In the genomic region with DNA sequence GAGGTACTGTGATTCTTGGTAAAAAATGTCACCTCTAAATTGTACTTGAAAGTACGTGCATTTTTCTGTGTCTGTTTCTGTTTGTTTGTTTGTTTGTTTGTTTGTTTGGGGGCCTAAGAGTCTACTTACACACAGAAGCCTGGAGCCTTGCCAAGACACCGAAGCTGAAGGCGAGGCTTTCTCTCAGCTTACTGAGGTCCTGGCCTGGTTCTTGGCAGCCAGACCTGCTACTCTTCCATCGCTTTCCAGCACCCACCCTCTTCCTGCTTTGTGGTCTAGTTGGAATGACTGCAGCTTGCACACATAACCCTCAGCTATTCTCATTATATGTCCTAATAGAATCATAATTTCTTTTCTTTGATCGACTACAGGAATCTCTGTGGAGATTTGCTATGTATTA, we compare ENCODE assay signal across 11 mouse cellular contexts.
DNase-seq lines count a peak whose midpoint lies in the region; ATAC-seq lines count a peak whose summit lies in the region.
"Had no signal": no experiment of that assay in that cellular context is flagged by ENCODE, and none has a peak within 500 bp of the region (broad histone marks: within the 10 kb centered on the region; RNA-seq: fewer than 3 reads in every experiment).

No protein-coding gene starts in this region.

- no peak for ATAC-seq in erythroblast, adult 5-6 weeks (replicated peaks; ENCODE audit: low FRiP score, poor library complexity, severe bottlenecking)
- ATAC-seq: midbrain, embryonic 16.5 days had no signal

- DNase-seq in gastrocnemius, adult 18-20 months (ENCODE audit: low spot score) = peak; percentile 15
- DNase-seq in gastrocnemius, adult 8-10 months (ENCODE audit: low spot score in 2 of 2) = no peak
- DNase-seq in layer of hippocampus, postnatal 10 days (ENCODE audit: low spot score in 2 of 2) = peak; percentile 22 to 34
- DNase-seq in layer of hippocampus, adult 18-20 months (ENCODE audit: low spot score in 2 of 2) = no peak
- peak; percentile 79 for DNase-seq in Muller cell, postnatal 12 days (ENCODE audit: inconsistent ontology term)
- DNase-seq in kidney, postnatal 25 days = peak; percentile 60 to 63
- DNase-seq in yolk sac, embryonic 10.5 days (ENCODE audit: low spot score) = no peak
- DNase-seq: adrenal gland, adult 2 months; thymus, adult 2 months had no signal

Comparison
In these comparisons a context has a peak if more than half of its experiments do, and no peak if none do; other contexts are left out.
1. DNase-seq: peak in gastrocnemius, adult 18-20 months (single experiment), layer of hippocampus, postnatal 10 days (2 of 2), Muller cell, postnatal 12 days (single experiment) and kidney, postnatal 25 days (2 of 2); none in gastrocnemius, adult 8-10 months (0 of 2), layer of hippocampus, adult 18-20 months (0 of 2) and yolk sac, embryonic 10.5 days (single experiment).